Mouse (Mus musculus): Measurements from ENCODE around the gene Srp14.

The Srp14 gene

GRCm38 (mm10) chr2:118429297-118429696 is 50.2 kb downstream of the Srp14 start:
- no peak for DNase-seq

GRCm38 (mm10) chr2:118428296-118428695 is 51.2 kb downstream of the Srp14 start:
- DNase-seq, result no peak
